Mouse (Mus musculus) urinary bladder, postnatal 25 days (tissue): Measurements from ENCODE around the gene Olfr1270.
"Not testable (repeated sequence)": the region's sequence is repeated elsewhere in the genome, so short reads cannot be mapped to it uniquely, and the experiment has no call there.

ENCODE experiments used
- DNase-seq: peaks from one replicate; pipeline ENCODE4 v3.0.0; 2022; ENCODE audit warnings: low spot score

Olfr1270 gene

GRCm38 (mm10) chr2:90152991-90153390, at the start of gene Olfr1270:
Gene Olfr1270, minus strand, starts transcription at chr2:90153091.
- DNase-seq = no peak

GRCm38 (mm10) chr2:90199606-90200005, 46.7 kb upstream of the Olfr1270 start:
- DNase-seq = not testable (repeated sequence)

GRCm38 (mm10) chr2:90195285-90195684, 42.4 kb upstream of the Olfr1270 start:
- not testable (repeated sequence) for DNase-seq

- not testable (repeated sequence) for DNase-seq
Measured at GRCm38 (mm10) chr2:90194750-90195149, 41.9 kb upstream of the Olfr1270 start.

- DNase-seq = not testable (repeated sequence)
Measured at GRCm38 (mm10) chr2:90187082-90187481, 34.2 kb upstream of the Olfr1270 start.

- DNase-seq = not testable (repeated sequence)
Measured at GRCm38 (mm10) chr2:90186082-90186481, 33.2 kb upstream of the Olfr1270 start.

GRCm38 (mm10) chr2:90153916-90154315, 1.0 kb upstream of the Olfr1270 start:
- DNase-seq = no peak

- DNase-seq = no peak
Measured at GRCm38 (mm10) chr2:90142196-90142595, 10.7 kb downstream of the Olfr1270 start, which contains the start of gene Olfr32. Gene Olfr32, minus strand, starts transcription at chr2:90142296.

GRCm38 (mm10) chr2:90121312-90121711, 31.6 kb downstream of the Olfr1270 start, which contains the start of gene Olfr1269:
Gene Olfr1269, minus strand, starts transcription at chr2:90121412.
- DNase-seq = no peak
